Mouse (Mus musculus) forebrain, embryonic 10.5 days (tissue): ENCODE results near the gene Mrpl40. TPM values are rescaled to one million over a fixed set of nuclear protein-coding genes. Genes with fewer than 3 reads are reported as not detected.
"Not testable (repeated sequence)": the region's sequence is repeated elsewhere in the genome, so short reads cannot be mapped to it uniquely, and the experiment has no call there.

Experiments used
- DNase-seq: peaks from one replicate; pipeline ENCODE4 v3.0.0-alpha.2; 2017; ENCODE audit warnings: low spot score; ENCODE audit errors: extremely low spot score
- H3K27ac ChIP-seq: fragments of 300-500 bp; sonication (generic); 2 replicates; pipeline ENCODE4 v1.5.1; 2016; ENCODE audit warnings: mild to moderate bottlenecking
- H3K27me3 ChIP-seq: fragments of 300-500 bp; sonication (generic); 2 replicates; pipeline ENCODE4 v1.6.1; 2016; ENCODE audit warnings: mild to moderate bottlenecking; ENCODE audit not compliant: poor library complexity, severe bottlenecking
- H3K36me3 ChIP-seq: fragments of 300-500 bp; sonication (generic); replicated peaks from 2 replicates; pipeline ENCODE4 v1.6.1; 2016; ENCODE audit warnings: mild to moderate bottlenecking, moderate library complexity
- H3K4me1 ChIP-seq: fragments of 300-500 bp; sonication (generic); 2 replicates; pipeline ENCODE4 v1.6.1; 2016
- H3K4me3 ChIP-seq: fragments of 300-500 bp; sonication (generic); 2 replicates; pipeline ENCODE4 v1.5.1; 2016; ENCODE audit warnings: mild to moderate bottlenecking, moderate library complexity
- H3K9me3 ChIP-seq: fragments of 300-500 bp; sonication (generic); 2 replicates; pipeline ENCODE4 v1.6.1; 2016; ENCODE audit warnings: mild to moderate bottlenecking, moderate library complexity
- WGBS: fragments of 180-500 bp; shearing (Covaris S2); methylation state at CpG from one replicate; pipeline ENCODE4 v1.1.7; 2016; 5-methylcytosine and 5-hydroxymethylcytosine counted together
- polyA plus RNA-seq: library from polyadenylated mRNA; unstranded; fragments of >200 nt; fragmentation: Nextera tagmentation; extraction: Ambion mirVana; gene quantifications from 2 replicates; pipeline ENCODE4 v1.2.1, GENCODE M21; 2016

Mrpl40 gene
- polyA plus RNA-seq, result 137 and 140 TPM in 2 replicates

- peak; percentile 91 for DNase-seq
- peak within 1 kb of the TSS; percentile 92 for H3K27ac ChIP-seq
- H3K27me3 ChIP-seq, result no peaks in the 10 kb centered on the region
- H3K4me3 ChIP-seq, result peak within 1 kb of the TSS; percentile 85
- peaks cover 64% of the 10 kb centered on the region for H3K36me3 ChIP-seq
- 1% methylated on average over 91 of the region's 93 CpGs for WGBS
- H3K4me1 ChIP-seq, result peaks cover 18% of the 10 kb centered on the region
- no peaks in the 10 kb centered on the region for H3K9me3 ChIP-seq
Measured at GRCm38 (mm10) chr16:18876442-18877308, at the start of gene Mrpl40, which contains the start of gene Hira. Gene Mrpl40 (minus strand): TSS chr16:18876862. Gene Hira (plus strand): TSS chr16:18877037.

- DNase-seq, result no peak
- H3K27me3 ChIP-seq, result no peaks in the 10 kb centered on the region
- 92% methylated on average over 2 of the region's 2 CpGs for WGBS
- no peaks in the 10 kb centered on the region for H3K9me3 ChIP-seq
- H3K36me3 ChIP-seq, result peaks cover 97% of the 10 kb centered on the region
- H3K4me3 ChIP-seq, result no peak overlapping the region
- H3K4me1 ChIP-seq, result no peaks in the 10 kb centered on the region
- H3K27ac ChIP-seq, result no peak overlapping the region
Measured at GRCm38 (mm10) chr16:18921771-18922170, 45.1 kb upstream of the Mrpl40 start.

DNA sequence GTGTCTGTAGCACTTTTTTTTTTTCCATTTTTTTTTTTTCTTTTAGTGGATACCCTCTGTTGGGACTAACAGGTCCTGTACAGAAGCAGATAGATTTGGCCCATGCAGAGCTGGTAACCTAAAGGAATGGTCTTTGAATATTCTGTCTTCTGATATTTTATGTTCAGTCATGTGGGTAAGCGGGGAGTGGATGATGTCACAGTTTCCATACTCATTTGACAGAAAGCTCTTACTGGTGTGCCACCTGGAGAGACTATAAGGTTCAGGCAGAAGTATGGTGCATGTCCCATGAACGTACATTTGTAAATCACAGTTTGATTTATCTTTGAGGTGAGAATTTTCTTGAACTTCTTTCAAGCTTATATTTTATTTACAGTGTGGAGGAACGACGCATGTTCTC, 39.4 kb upstream of the Mrpl40 start:
- Histone ChIP-seq H3K27me3 (no peaks in the 10 kb centered on the region), H3K9me3 (no peaks in the 10 kb centered on the region), H3K27ac (no peak overlapping the region), H3K36me3 (peaks cover 93% of the 10 kb centered on the region), H3K4me1 (no peaks in the 10 kb centered on the region), H3K4me3 (no peak overlapping the region)
- DNase-seq, result no peak
- WGBS, result 94% methylated on average over 4 of the region's 4 CpGs

- H3K27ac ChIP-seq, result no peak overlapping the region
- WGBS, result 91% methylated on average over 1 of the region's 1 CpGs
- H3K36me3 ChIP-seq, result peaks cover 94% of the 10 kb centered on the region
- no peak for DNase-seq
- H3K4me3 ChIP-seq, result no peak overlapping the region
- no peaks in the 10 kb centered on the region for H3K27me3 ChIP-seq
- H3K4me1 ChIP-seq, result no peaks in the 10 kb centered on the region
- no peaks in the 10 kb centered on the region for H3K9me3 ChIP-seq
Measured at GRCm38 (mm10) chr16:18905648-18906047, 29.0 kb upstream of the Mrpl40 start.

DNA sequence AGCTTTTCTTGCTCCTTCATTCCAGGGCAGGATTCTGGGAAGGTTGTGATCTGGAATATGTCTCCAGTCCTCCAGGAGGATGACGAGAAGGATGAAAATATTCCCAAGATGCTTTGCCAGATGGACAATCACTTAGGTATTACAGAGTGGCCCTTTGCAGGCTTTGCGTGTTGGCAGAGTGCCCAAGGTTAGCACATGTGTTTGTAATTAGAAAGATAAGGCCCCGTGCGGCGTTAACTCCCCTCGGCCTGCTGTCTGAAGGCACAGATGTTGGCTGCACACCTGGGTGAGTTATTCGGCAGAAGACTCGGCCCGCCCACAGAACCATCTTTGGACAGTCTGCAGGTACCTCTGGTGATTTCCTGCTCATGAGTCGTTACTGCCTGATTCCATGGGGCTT, 19.8 kb upstream of the Mrpl40 start:
- DNase-seq, result no peak
- Histone ChIP-seq H3K4me3 (no peak overlapping the region), H3K9me3 (no peaks in the 10 kb centered on the region), H3K27me3 (no peaks in the 10 kb centered on the region), H3K4me1 (no peaks in the 10 kb centered on the region), H3K36me3 (peaks cover 75% of the 10 kb centered on the region), H3K27ac (no peak overlapping the region)
- 91% methylated on average over 10 of the region's 10 CpGs for WGBS

- Histone ChIP-seq H3K27ac (no peak overlapping the region), H3K36me3 (peaks cover 63% of the 10 kb centered on the region), H3K9me3 (no peaks in the 10 kb centered on the region), H3K27me3 (no peaks in the 10 kb centered on the region), H3K4me3 (no peak overlapping the region), H3K4me1 (no peaks in the 10 kb centered on the region)
- 90% methylated on average over 3 of the region's 3 CpGs for WGBS
- no peak for DNase-seq
Measured at GRCm38 (mm10) chr16:18895249-18895648, 18.6 kb upstream of the Mrpl40 start.

DNA sequence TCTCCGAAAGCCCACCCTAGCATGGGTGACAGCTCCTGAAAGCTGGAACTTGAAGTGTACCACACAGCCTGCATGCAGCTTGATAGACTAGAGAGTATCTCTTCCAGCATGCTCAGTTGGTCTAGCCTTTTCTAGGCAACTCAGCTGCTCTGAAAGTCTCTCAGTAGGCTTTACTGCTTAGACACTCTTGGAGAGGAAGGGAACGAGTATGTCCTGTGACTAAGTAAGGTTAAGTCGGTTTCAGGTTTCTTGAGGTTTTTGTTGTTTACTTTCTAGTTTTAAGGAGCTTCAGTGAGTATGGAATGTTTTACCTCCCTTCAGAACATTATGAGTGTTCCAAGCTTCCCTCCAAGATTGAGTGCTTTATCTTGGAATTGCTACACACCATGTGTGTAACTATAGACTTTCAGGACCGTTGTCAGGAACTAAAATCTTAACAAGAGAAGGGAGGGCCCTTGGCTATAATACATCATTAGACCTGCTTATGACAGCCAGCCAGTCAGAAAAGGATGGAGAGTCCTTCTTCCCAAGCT, 17.2 kb upstream of the Mrpl40 start:
- no peak for DNase-seq
- H3K36me3 ChIP-seq, result peaks cover 54% of the 10 kb centered on the region
- no peaks in the 10 kb centered on the region for H3K4me1 ChIP-seq
- WGBS, result 90% methylated on average over 4 of the region's 4 CpGs
- no peaks in the 10 kb centered on the region for H3K27me3 ChIP-seq
- H3K4me3 ChIP-seq, result no peak overlapping the region
- no peak overlapping the region for H3K27ac ChIP-seq
- no peaks in the 10 kb centered on the region for H3K9me3 ChIP-seq

GRCm38 (mm10) chr16:18884044-18884443, 7.4 kb upstream of the Mrpl40 start:
- Histone ChIP-seq H3K27ac (no peak overlapping the region), H3K4me1 (peaks cover 7% of the 10 kb centered on the region; the same call in 1 of the 2 replicates), H3K27me3 (no peaks in the 10 kb centered on the region), H3K36me3 (peaks cover 79% of the 10 kb centered on the region), H3K4me3 (no peak overlapping the region), H3K9me3 (no peaks in the 10 kb centered on the region; the same call in 1 of the 2 replicates)
- DNase-seq, result no peak

- 34% methylated on average over 20 of the region's 20 CpGs for WGBS
- H3K4me1 ChIP-seq, result peaks cover 18% of the 10 kb centered on the region
- no peaks in the 10 kb centered on the region; the same call in 1 of the 2 replicates for H3K9me3 ChIP-seq
- H3K27ac ChIP-seq, result peak overlapping the region; percentile 92
- peak overlapping the region; percentile 85 for H3K4me3 ChIP-seq
- peaks cover 64% of the 10 kb centered on the region for H3K36me3 ChIP-seq
- H3K27me3 ChIP-seq, result no peaks in the 10 kb centered on the region
- no peak for DNase-seq
Measured at GRCm38 (mm10) chr16:18878091-18878720, 1.5 kb upstream of the Mrpl40 start.

DNA sequence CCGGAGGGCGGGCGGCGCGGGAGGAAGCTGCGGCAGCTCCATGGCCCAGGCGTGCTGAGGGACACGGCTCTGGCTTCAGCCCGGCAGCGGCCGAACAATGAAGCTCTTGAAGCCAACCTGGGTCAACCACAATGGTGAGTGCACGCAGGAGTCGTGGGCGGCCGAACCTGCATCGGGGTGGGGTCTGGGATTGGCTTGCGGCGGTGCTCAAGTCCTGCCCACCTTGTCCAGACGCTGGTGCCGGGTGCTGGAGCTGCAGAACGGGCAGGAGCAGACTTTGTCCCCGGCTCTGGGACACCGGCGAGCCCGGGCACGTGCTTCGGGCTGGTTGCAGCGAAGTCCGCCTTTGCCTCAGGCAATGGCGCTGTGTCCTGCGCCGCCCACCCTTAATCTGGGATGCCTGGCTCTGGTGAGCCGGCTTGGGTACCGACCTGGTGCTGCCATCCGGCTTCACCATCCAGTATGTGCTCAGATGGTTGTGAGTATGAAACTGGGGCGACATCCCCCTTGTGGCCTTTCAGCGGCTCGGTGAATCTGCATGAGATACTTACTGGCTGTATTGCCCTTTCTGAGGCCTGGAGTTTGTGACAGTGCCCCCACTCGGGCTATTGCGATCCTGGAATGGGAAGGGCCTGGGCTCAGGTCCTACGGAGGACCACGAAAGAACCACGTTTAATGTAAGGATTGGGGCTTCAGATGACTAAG, 876 bp upstream of the Mrpl40 start:
- Histone ChIP-seq H3K4me3 (peak overlapping the region; percentile 85), H3K9me3 (no peaks in the 10 kb centered on the region; the same call in 1 of the 2 replicates), H3K4me1 (peaks cover 18% of the 10 kb centered on the region), H3K36me3 (peaks cover 64% of the 10 kb centered on the region), H3K27me3 (no peaks in the 10 kb centered on the region), H3K27ac (peak overlapping the region; percentile 92)
- WGBS, result under 1% methylated on average over 41 of the region's 43 CpGs
- DNase-seq, result peak; percentile 74

DNA sequence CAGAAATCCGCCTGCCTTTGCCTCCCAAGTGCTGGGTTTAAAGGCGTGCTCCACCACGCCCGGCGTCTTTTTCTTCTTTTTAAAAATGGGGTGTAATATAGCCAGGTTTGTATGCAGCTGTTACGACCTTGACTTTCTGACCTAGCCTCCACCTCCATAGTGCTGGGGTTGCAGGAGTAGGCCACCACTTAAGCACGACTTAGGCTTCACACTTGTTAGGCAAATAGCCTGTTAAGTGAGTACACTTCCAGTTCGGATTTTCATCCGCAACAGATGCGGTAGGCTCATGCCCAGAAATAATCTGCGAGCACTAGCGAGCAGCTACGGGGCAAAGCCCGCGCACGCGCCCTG, 596 bp downstream of the Mrpl40 start:
- Histone ChIP-seq H3K9me3 (no peaks in the 10 kb centered on the region), H3K4me1 (peaks cover 18% of the 10 kb centered on the region), H3K4me3 (peak overlapping the region; percentile 85), H3K27ac (peak overlapping the region; percentile 92), H3K27me3 (no peaks in the 10 kb centered on the region), H3K36me3 (peaks cover 64% of the 10 kb centered on the region)
- 1% methylated on average over 17 of the region's 17 CpGs for WGBS
- DNase-seq, result no peak

GRCm38 (mm10) chr16:18870495-18870894, 6.2 kb downstream of the Mrpl40 start:
- DNase-seq, H3K4me3 ChIP-seq, H3K4me1 ChIP-seq, H3K27me3 ChIP-seq, H3K27ac ChIP-seq: not testable (repeated sequence)
- Histone ChIP-seq H3K9me3 (peaks cover 12% of the 10 kb centered on the region; the same call in 1 of the 2 replicates), H3K36me3 (peaks cover 53% of the 10 kb centered on the region)
- WGBS, result 91% methylated on average over 1 of the region's 1 CpGs
